Mouse (Mus musculus) heart, adult 11 months (tissue): ENCODE measurements around the gene Kcnk5.

Experiments used
- DNase-seq: peaks from one replicate; pipeline ENCODE4 v3.0.0; 2022

The Kcnk5 gene

DNA sequence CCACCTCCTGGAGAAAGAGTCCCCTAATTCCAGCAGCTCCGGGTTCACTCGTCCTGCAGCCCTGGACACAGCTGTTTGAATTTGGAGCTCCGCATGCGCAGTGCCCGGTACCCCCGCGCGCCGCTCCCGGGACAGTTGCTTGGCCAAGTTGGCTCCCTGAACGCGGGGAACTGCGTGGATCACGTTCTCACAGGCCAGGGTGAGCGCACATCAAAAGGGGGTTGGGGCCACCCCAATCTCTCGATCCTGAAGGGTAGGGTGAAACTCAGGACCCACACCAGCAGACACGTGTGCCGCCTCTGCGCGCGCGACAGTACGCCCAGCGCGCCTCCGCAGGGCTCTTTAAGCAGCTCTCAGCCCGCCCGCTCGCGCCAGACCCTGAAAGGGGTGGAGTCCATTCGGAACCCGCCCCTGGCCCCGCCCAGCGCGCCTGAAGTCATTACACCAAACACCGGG is at the start of gene Kcnk5:
Gene Kcnk5 (minus strand): TSS at position 344 of the 456 bp plus-strand sequence.
- DNase-seq: peak; percentile 99

DNA sequence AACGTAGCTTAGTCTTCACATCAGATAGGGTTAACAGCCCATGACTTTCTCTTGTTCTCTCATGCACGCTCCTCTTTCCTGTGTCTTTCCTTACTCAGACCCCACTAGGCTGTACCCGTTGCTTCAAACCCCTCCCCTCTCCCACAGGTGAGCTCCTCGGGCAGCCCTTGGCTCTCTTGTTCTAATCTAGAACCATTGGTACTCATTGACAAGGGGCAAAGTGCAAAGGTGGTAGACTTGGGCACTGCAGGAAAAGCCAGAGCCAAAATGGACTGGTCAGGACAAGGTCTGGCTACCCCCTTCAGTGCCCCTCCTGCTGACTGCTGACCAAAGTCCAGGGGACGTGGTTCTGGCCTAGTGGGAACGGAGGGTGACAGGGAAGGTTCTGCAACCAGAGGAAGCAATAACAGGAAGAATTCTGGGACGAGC is 48.5 kb upstream of the Kcnk5 start:
- DNase-seq: no peak

DNA sequence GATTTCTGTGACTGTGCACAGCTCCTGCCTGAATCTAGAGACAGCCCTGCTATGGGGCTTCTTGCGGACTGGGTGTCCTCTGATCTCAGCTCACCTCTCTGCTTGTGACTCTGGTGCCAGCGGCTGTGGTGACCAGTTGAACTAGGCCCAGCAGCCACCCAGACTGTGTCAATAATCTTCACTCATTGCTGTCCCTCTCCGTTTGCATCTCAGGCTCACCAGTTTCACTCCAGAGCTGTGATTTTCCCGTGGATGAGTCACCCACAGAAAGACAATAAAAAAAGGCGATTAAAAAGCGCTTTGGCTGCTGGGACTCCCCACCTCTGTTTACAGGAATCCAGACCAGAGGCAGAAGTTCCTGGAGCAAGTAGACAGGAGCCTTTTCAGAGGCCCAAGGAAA is 47.8 kb upstream of the Kcnk5 start:
- DNase-seq: no peak

DNA sequence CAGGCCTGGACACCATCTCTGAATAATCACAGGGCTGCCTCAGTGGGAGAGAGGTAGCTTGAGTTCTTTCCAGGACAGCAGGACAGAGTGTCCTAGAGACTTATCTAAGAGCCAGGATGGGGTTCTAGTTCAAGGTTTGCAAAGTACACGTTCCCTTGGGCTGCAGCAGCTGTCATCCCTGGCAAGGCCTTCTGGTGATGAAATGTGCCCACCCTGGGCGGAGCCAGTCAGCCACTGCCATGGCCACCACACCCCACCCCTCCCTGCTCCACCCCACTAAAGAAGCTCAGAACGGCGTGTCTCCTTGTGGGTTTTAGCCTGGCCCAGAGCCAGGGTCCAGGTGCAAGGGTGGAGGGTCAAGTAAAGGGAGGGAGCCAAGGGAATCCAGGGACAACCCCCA is 46.7 kb upstream of the Kcnk5 start:
- DNase-seq: peak; percentile 87

DNA sequence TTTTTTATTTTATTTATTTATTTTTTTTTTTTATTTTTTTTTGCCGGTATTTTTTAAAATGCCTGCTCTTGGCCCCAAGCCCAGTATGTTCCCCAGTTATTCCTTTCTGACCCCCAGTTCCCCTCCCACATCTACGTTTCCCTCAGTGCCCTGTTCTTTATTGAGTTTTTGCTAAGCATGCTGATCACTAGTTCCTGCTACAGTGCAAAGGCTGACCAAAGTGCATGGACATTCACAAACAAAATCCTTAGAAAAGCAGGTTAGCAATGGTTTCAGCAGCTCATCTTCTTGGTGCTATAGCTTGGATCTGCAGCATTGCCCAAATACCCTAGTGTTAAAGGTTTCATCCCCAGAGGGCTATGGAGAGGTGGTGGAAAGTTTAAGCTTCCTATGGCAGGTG is 45.4 kb upstream of the Kcnk5 start:
- no peak for DNase-seq

DNA sequence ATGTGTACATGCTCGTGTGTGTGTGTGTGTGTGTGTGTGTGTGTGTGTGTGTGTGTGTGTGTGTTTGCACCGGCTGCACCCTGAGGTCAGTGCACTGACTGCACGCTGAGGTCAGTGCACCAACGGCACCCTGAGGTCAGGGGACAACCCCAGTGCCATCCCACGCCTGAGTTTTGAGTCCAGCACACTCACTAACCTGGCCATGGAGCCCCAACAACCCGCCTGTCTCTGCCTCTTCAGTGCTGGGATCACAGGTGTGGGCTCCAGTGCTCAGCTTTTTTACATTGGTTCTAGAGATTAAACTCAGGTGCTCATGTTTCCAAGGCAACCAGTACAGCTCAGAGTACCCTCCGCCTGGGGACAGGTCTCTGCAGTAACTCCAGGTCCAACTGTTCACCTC is 44.9 kb upstream of the Kcnk5 start:
- DNase-seq: no peak

DNA sequence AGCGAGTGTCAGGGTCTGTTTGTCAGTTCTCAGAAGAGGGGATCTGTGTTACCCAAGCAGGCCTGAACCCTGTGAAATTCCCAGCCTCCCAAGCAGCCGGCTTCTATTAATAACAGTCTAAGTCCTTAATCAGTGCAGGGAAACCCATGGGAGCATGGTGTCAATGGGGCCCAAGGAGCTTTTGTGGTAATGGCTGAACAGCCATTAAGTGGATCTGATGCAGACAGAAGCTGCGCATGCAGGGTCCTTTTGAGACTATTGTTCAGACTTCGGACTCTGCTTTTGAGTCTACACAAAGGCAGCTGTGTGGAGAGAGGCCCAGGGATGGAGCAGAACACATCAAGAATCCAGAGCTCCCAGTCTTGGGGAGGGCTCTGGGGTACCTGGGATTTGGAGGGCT is 43.9 kb upstream of the Kcnk5 start:
- no peak for DNase-seq

DNA sequence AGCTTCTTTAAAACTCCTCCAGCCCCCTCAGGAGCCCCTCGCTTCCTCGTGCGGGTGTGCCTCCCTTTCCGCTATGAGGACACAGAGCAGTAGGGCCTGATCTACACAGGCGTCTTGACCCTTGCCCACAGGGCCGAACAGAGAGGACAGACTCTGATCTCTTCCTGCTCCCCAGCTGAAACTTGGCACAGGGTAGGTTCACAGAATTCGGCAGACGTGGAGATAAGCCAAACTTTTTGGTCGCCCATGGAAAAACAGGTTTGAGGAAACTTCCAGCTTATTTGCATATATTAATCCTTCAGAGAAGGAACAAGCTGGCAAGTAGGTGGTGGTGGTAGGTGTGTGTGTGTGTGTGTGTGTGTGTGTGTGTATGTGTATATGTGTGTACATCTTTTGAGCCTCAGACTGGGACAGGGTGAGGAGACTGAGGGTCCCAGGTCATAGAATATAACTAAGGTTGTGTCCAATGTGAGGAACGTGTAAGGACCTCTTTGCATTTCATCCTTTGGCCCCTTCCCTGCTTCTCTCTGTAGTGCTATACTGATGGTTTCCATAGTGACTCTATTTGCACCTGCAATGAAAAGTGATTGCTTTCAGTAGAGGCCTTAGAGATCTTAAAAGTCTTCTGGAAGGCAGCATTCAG is 43.1 kb upstream of the Kcnk5 start:
- DNase-seq: no peak

DNA sequence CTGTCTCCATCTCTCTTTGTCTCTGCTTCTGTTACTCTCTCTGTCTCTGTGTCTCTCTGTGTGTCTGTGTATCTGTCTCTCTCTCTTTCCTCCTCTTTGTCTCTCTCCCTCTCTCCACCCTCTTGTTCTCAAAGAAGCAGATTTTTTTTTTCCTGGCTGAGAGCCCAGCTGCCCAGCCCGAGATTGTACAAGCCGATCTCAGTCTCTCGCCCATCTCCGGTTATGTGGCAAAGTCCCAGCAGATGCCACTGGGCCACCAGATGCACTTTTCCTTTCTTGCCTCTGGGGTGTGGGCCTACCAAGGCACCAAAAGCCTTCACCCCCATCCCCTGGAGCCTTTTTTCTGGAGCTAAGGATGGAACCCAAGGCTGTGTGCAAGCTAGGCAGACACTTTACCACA is 42.6 kb upstream of the Kcnk5 start:
- no peak for DNase-seq

DNA sequence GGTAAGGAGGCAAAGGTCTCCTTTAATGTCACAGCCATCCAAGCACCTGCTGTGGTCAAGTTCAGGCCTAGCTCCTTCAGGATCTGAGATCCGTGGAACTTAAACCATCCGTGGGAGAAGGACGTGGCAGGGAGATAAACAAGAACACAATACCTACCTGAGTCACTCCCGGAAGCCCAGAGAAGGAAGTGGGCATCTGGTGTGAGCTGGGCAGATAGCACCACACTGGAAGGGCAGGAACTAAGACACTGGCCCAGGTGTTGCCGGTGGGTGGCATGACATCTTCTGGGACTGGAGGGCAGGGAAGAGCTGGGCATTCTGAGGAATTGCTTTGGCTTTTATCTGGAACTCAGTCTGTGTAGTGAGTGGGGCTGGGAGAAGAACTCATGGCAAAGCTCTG is 41.6 kb upstream of the Kcnk5 start:
- no peak for DNase-seq

DNA sequence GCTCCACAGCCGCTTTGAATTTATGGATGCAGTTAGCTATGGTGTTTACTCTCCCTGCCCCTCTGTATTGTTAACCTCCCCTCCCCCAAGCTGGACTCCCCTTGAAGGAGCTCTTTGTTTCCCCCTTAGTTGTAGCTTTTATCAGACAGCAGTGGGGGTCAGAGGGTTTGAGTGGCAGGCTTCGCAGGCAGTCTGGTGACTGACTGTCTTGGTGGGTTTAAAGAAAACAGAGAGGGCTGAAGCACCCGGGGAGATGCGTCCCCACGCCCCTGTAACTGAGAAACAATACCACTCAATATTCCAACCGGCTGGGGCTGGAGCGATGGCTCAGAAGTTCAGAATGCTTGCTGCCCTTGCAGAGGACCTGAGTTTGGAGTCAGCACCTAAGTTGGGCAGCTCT is 39.5 kb upstream of the Kcnk5 start:
- no peak for DNase-seq

DNA sequence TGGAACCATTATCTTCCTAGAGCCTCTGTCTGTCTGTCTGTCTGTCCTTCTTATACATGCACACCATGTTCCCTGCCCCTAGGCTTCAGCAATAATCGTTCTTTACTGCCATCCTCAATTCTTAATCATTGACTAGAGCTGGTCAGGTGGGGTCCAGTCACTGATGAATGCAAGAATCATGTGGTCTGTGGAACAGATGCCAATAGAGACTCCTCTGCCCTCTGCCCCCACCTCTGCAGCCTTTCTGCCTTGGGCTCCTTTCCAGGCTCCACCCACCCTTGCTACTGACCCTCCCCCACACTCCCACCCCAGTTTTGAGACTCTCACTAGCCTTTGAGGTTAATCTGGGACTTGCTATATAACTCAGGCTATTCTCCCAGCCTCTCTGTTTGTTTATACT is 38.2 kb upstream of the Kcnk5 start:
- no peak for DNase-seq

DNA sequence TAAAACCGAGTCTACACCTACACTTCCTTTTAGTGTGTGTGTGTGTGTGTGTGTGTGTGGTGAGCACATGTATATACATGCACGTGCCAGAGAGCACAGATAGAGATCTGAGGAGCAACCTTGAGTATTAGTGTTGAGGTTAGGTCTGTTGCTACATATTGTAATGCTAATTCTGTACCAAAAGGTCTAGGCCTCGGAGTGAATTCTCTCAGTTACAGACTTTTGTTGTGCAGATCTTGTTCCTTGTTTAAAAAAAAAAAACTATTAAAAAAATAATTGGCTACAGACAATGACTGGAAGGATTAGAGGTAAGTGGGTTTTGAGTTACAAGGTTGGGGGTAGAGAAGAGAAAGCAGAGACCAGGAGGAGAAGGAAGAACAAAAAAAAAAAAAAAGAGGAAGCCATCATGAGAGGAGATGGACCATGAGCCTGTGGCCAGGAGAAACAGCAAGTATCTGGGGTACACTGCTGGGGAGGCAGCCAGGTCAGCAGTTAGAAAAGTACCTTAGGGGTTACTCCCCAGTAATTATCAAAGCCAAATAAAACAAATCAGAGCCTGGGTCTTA is 35.8 kb upstream of the Kcnk5 start:
- DNase-seq: no peak

DNA sequence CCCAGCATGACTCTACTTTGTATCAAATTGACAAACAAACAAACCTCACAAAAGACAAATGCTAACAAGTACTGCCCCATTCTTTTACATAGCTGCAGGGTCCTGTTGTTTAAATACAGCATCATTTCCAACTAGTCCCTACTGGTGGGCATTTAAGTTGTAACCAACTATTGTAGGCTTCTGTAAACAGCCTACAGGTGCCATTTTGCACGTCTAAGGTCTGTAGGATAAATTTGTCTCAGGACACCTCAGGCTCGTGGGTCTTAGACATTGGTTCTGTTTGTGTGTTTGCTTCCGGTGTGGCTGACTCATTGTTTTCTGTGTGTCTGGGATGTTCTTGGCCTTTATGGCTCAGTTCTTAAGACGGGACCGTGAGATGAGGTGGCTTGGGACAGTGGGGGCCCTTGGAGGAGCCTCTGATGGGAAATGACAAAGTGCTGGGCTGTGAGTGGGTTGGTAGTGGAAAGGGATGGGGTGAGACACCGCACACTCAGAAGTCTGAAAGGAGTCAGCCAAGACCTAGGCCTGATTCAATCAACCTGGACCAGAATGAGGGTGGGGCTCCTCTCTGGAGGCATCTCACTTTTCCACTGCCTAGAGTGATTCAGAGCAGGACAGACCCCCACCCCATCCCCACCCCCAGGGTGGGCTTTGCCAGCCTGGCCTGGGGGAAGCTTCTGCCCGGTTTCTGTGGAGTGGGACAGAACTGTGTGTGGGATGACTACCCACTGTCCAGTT is 35.1 kb upstream of the Kcnk5 start:
- DNase-seq: no peak

DNA sequence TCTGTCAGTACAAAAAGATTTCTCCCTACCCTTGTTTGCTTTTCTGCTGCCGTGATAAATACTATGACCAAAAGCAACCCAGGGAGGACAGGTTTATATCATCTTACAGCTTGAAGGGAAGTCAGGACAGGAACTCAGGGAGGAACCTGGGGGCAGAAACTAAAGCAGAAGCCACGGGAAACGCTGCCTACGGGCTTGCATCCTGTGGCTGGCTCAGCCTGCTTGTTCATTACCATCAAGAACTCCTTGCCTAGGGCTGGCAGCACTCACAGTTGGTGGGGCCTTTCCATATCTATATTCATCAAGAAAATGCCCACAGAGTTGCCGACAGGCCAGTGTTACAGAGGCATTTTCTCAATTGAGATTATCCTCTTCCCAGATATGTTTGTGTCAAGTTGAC is 34.2 kb upstream of the Kcnk5 start:
- no peak for DNase-seq

DNA sequence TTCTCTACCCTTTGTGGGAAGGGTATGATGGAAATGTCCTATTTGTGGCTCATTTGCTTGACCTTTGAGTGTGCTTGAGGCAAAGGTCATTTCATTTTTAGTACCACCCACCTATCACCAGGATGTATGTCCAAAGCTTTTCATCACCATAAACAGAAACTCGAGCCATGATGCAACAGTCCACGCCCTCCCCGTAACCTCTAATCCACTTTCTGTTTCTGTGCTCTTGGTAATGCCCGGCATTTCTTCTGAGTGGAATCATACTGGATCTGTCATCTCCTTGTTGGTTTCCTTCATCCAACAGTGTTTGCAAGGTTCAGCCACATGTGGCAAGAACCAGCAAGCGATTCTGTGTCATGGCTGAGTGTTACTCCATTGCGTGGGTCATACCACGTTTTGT is 32.5 kb upstream of the Kcnk5 start:
- no peak for DNase-seq

DNA sequence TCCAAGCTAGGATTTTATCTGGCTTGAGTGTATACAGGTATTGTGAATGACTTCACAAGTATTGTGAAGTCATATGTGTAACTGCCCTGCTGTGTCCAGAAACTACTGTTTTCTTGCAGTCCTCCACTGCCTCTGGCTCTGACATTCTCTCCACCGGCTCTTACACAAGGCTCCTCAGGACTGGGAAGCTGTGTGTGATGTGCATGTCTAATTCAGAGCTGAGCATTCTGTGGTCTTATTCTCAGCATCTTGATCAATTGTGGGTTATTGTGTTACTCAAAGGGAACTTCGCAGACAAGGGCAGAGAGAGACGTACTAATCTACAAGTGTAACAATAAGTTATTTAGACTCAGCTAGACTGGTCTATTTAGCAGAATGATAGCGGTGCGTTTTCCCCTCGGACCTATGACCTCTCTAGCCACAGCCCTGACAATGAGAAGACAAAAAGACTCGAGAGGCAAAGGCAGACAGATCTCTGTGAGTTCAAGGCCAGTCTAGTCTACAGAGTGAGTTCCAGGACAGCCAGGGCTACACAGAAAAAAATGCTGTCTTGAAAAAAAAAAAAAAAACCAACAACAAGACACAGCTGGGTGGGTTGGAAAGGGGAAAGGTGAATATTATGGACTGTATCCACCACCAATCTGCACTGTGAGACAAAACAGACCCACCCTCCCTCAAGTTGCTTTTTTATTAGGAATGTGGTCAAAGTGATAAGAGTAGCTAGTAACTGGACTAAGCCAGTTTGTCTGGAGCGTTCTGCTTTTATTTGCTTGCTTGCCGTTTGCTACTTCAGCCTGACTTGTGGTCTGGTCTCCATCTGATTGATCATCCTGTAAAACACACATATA is 30.4 kb upstream of the Kcnk5 start:
- DNase-seq: no peak

DNA sequence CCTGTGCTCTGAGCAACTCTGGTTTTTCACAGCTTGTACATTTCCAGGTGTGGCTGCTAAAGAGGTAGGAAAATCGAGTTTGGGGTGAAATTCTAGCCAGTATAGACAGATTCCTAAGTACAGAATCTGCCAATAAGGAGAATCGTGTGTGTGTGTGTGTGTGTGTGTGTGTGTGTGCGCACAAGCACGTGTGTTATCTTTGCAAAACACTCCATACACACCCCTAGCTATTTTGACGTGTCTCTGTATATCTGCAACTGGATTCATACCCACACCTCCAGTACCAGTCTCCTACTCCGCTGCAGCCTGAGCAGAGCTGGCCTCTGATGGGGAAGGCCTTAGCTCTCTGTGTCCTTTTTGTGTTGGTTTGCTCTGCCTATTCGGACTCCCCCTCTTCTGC is 28.3 kb upstream of the Kcnk5 start:
- no peak for DNase-seq

DNA sequence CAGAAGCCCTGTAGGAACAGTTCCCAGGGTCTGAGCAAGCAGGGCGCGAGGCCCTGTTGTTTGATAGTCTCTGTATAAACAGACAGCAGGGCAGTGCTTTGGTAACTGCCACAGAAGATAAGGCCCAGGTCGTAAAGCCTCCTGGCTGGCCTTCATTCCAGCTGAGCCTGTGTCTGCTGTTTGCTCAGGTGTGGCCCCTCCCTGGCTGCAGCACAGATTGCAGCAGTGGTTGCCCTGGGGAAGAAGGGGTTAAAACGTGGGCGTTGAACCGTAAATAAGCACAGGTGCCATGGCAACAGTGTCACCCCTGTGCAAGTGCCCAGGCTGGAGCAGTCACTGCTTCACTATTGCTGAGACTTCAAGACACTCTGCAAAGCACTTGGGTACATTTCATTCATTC is 26.8 kb upstream of the Kcnk5 start:
- DNase-seq: no peak

DNA sequence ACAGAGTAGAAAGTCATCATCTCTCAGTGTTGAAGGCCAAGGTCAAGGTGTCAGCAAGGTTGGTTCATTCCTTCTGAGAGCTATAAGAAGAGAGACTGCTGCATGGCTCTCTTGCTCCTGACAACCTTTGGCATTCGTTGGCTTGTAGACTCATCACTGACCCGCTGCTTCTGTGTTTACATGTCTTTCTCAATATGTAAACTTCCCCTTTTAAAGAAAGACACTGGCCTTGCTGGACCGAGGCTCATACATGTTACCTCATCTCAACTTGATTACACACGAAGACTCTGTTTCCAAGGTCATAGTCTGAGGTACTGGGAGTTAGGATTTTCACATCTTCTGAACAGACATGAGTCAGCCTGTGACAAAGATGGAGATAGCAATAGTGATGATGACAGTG is 24.1 kb upstream of the Kcnk5 start:
- DNase-seq: no peak

DNA sequence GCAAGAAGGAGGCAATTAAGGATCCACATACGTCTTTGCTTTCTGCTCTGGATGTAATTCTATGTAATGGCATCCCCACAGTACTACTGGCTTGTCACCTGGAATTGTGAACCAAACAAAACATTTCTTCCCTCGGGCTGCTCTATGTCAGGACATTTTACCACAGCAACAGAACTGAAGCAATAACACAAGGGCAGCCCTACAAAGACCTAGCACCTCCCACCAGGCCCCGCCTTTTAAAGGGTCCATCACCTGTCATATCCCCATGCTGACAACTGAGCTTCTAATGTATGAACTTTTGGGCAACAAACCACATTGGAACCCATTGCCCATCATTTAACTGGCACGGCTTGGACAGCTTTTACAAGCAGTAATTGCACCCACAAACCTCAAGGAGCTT is 21.7 kb upstream of the Kcnk5 start:
- no peak for DNase-seq

DNA sequence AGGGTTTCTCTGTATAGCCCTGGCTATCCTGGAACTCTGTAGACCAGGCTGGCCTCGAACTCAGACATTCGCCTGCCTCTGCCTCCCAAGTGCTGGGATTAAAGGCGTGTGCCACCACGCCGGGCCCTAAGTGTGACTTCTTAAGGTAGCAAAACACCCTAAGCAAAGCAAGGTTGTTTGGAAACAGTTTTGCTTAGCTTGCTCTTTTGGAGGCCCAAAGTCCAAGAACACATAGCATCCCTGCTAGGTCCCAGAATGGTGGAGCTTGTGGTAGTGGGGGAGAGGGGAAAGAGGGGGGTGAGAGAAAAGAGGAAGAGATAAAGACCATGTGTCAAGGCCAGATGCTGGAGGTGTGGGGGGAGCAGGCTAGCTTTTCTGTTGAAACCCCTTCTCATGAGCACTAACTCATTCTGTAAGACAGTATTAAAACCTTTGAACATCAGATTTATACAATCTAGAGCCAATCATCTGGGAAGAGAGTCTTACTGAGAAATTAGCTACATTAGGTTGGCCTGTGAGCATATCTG is 21.1 kb upstream of the Kcnk5 start:
- no peak for DNase-seq

DNA sequence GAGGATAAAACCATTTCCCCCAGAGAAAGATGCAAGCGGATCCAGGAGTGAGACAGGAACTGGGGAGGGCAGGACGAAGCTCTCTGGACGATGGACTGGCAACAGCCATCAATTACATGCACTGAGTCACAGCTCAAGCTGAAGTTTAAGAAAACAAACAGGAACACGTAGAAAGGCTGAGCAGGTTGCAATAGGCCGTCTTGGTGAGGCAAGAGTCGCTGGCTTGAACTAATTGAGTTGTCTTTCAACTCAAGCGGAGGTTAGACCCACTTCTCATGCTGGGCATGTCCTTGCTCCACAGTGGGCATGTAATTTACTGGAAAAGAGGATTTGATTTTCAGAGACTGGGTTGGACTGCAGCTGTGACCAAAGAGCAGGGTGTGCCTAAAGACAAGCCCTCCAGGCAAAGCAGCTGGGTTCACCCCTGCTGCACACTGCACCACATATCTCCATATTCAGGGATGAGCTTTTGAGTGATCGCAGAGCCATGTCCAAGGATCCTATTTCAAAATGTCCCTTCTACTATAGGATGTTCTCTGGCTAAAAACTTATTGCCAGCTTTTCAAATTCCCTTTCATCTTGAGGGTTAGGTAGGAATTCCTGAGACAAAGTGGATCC is 19.6 kb upstream of the Kcnk5 start:
- DNase-seq: no peak
